Mouse (Mus musculus) CH12.LX (cell line): ENCODE data around the gene Fbp1. TPM values are rescaled to one million over a fixed set of nuclear protein-coding genes. Genes with fewer than 3 reads are reported as not detected.

Experiments
- DNase-seq: peaks from one replicate; pipeline ENCODE4 v3.0.0-alpha.2; 2013; ENCODE audit errors: extremely low read depth
- H3K27ac ChIP-seq: 2 replicates; pipeline ENCODE4 v1.5.1; 2012; ENCODE audit warnings: low read depth, mild to moderate bottlenecking, control low read depth, moderate library complexity; ENCODE audit not compliant: insufficient read depth
- H3K27me3 ChIP-seq: replicated peaks from 2 replicates; pipeline ENCODE3; 2012; ENCODE audit warnings: inconsistent platforms
- H3K36me3 ChIP-seq, 2 experiments: replicated peaks in 1 of 2; 2 replicates each; pipeline versions ENCODE3 to v1.6.1; 2012; ENCODE audit warnings: inconsistent platforms in 1 of 2, low read length in 1 of 2, mild to moderate bottlenecking in 1 of 2, mixed read lengths in 1 of 2, moderate library complexity in 1 of 2; ENCODE audit not compliant: control insufficient read depth in 1 of 2, insufficient read depth in 1 of 2
- H3K4me1 ChIP-seq, 2 experiments: 2 replicates each; pipeline ENCODE4 v1.6.1; 2012; ENCODE audit warnings: inconsistent platforms in 1 of 2, moderate library complexity in 1 of 2; ENCODE audit not compliant: insufficient read depth in 2 of 2, control insufficient read depth in 1 of 2
- H3K4me2 ChIP-seq: 2 replicates; pipeline ENCODE4 v1.6.1; 2012; ENCODE audit warnings: low read depth, mild to moderate bottlenecking, control low read depth; ENCODE audit not compliant: poor library complexity, insufficient read depth, severe bottlenecking
- H3K4me3 ChIP-seq, 3 experiments: fragments of 150-350 bp in 1 of 3; sonication (generic) in 1 of 3; replicated peaks in 1 of 3; 2 replicates each; pipeline versions ENCODE3 to v1.5.1; 2011 to 2012; ENCODE audit warnings: low read depth in 2 of 3, low read length in 2 of 3, mild to moderate bottlenecking in 2 of 3, moderate library complexity in 2 of 3, control low read depth in 1 of 3, improper control_type of control experiment in 1 of 3, inconsistent platforms in 1 of 3, mixed read lengths in 1 of 3; ENCODE audit not compliant: poor library complexity in 1 of 3
- H3K79me2 ChIP-seq: replicated peaks from 2 replicates; pipeline ENCODE4 v1.6.1; 2012; ENCODE audit warnings: mild to moderate bottlenecking, moderate library complexity; ENCODE audit not compliant: control insufficient read depth, poor library complexity, insufficient read depth, severe bottlenecking; ENCODE audit errors: extremely low read depth
- H3K9ac ChIP-seq: 2 replicates; pipeline ENCODE4 v1.6.1; 2012; ENCODE audit warnings: low read depth, mild to moderate bottlenecking, control low read depth, moderate library complexity; ENCODE audit not compliant: insufficient read depth
- H3K9me3 ChIP-seq: replicated peaks from 2 replicates; pipeline ENCODE3; 2012; ENCODE audit warnings: low read length, inconsistent platforms, mixed read lengths
- BHLHE40 ChIP-seq: IDR thresholded peaks from 2 replicates; pipeline ENCODE4 v1.6.1; 2011; ENCODE audit warnings: mild to moderate bottlenecking, low read depth, low read length, improper control_type of control experiment
- CHD2 ChIP-seq: IDR thresholded peaks from 2 replicates; pipeline ENCODE4 v1.6.1; 2011; ENCODE audit warnings: low read length, improper control_type of control experiment
- MAZ ChIP-seq: IDR thresholded peaks from 2 replicates; pipeline ENCODE4 v1.6.1; 2012; ENCODE audit warnings: low read depth, mild to moderate bottlenecking, inconsistent platforms, low read length, improper control_type of control experiment, moderate library complexity
- MYC ChIP-seq: IDR thresholded peaks from 2 replicates; pipeline ENCODE4 v1.6.1; 2011; ENCODE audit warnings: low read depth, mild to moderate bottlenecking, improper control_type of control experiment, low read length
- NELFE ChIP-seq: IDR thresholded peaks from 2 replicates; pipeline ENCODE4 v1.6.1; 2011; ENCODE audit warnings: low read depth, low read length, improper control_type of control experiment
- POLR2AphosphoS2 ChIP-seq: IDR thresholded peaks from 2 replicates; pipeline ENCODE4 v1.6.1; 2011; ENCODE audit warnings: low read depth, low read length, improper control_type of control experiment
- RAD21 ChIP-seq: IDR thresholded peaks from 2 replicates; pipeline ENCODE4 v1.6.1; 2011; ENCODE audit warnings: low read depth, mild to moderate bottlenecking, low read length, improper control_type of control experiment, moderate library complexity
- TBP ChIP-seq: conservative IDR thresholded peaks from 2 replicates; pipeline ENCODE4 v1.6.1; 2011; ENCODE audit warnings: low read depth, low read length, improper control_type of control experiment
- UBTF ChIP-seq: IDR thresholded peaks from 2 replicates; pipeline ENCODE4 v1.6.1; 2012; ENCODE audit warnings: low read depth, mild to moderate bottlenecking, inconsistent platforms, low read length, improper control_type of control experiment, moderate library complexity
- ZC3H11A ChIP-seq: IDR thresholded peaks from 2 replicates; pipeline ENCODE4 v1.6.1; 2012; ENCODE audit warnings: low read depth, mild to moderate bottlenecking, inconsistent platforms, low read length, improper control_type of control experiment
- ZNF384 ChIP-seq: IDR thresholded peaks from 2 replicates; pipeline ENCODE4 v1.6.1; 2012; ENCODE audit warnings: low read depth, low read length, improper control_type of control experiment, inconsistent platforms
- dilution Hi-C: fragments of 300-500 bp; cut with MboI; formaldehyde crosslinking; loops from 2 replicates; pipeline ENCODE4 v1.14.3; 2020; ENCODE audit warnings: low sequenced_read_pairs; ENCODE audit not compliant: extremely low pct_unique_long_range_greater_than_20kb, extremely low pct_ligation_motif_present
- in situ Hi-C: fragments of 300-500 bp; cut with MboI; formaldehyde crosslinking; loops from 3 replicates; pipeline ENCODE4 v1.14.3; 2019; ENCODE audit warnings: low sequenced_read_pairs, low pct_ligation_motif_present, low pct_unique_long_range_greater_than_20kb, mixed read lengths
- polyA plus RNA-seq: library from polyadenylated mRNA; unstranded; fragments of >175 nt; gene quantifications from 2 replicates; pipeline ENCODE4 v1.2.1, GENCODE M21; 2012; ENCODE audit warnings: low read depth; ENCODE audit not compliant: insufficient read length
- total RNA-seq, 2 experiments: library from RNA; depleted of rRNA; stranded (reverse); fragments of 300-350 nt in 1 of 2; fragments of >200 nt in 1 of 2; gene quantifications; 2 replicates each; pipeline ENCODE4 v1.2.3; 2012 to 2014

Gene Fbp1
- total and polyA plus RNA-seq, 3 experiments = not detected

DNA sequence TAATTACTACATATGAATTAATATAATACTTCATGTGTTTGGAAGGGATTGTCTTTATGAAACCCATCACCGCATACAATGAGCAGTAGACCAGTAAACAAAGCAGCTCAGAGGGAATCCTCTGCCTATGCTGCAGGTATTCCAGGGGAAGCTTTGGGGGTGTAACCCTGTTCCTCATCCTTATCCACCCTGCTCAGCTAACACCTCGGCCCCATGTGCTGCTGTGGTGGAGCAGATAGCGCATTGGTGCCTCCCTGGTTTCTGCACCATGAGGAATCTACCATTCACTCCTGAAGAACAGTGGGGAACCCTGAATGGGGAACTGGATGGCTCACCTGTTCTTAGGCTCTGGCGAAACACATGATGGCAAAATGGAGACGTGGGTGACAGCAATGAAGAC, 23.5 kb upstream of the Fbp1 start:
- H3K27me3 ChIP-seq = no peaks in the 10 kb centered on the region
- no peak for DNase-seq
- no peak overlapping the region for H3K4me3 ChIP-seq
- in situ Hi-C loops = no loop called here
- TF ChIP-seq ZNF384 = no peak
- no peak for TF ChIP-seq MYC
- TF ChIP-seq MAZ = no peak
- no peak overlapping the region for H3K9ac ChIP-seq
- peaks cover 2% of the 10 kb centered on the region for H3K9me3 ChIP-seq
- no peak overlapping the region for H3K4me2 ChIP-seq
- no peaks in the 10 kb centered on the region for H3K36me3 ChIP-seq
- no peaks in the 10 kb centered on the region for H3K79me2 ChIP-seq
- peaks cover 2 to 14% of the 10 kb centered on the region in 2 experiments; a peak in 2 of 4 replicates for H3K4me1 ChIP-seq
- no peak overlapping the region for H3K27ac ChIP-seq
- dilution Hi-C loops = no loop called here

DNA sequence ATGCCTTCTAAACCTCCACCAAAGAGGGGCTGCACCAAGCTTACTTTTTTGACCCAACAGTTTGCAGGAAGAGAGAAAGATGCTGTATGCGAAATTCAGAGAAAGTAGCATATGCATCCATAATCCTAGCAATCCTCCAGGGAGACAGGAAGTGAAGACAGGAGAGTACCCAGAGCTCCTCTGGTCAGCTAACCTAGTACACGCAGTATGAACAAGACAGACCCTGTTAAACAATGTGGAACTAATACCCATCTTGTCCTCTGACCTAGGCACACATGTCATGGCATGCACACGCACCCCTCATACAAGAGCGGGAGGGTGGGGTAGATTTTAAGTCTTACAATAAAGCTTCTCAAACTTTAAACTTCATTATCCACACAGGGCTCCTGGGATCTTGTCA, 22.1 kb upstream of the Fbp1 start:
- Histone ChIP-seq H3K79me2 (no peaks in the 10 kb centered on the region), H3K4me3 (no peak overlapping the region), H3K27ac (no peak overlapping the region), H3K9me3 (no peaks in the 10 kb centered on the region), H3K27me3 (no peaks in the 10 kb centered on the region), H3K4me2 (no peak overlapping the region), H3K9ac (no peak overlapping the region), H3K36me3 (no peaks in the 10 kb centered on the region), H3K4me1 (peaks cover 2 to 14% of the 10 kb centered on the region in 2 experiments; a peak in 2 of 4 replicates)
- in situ Hi-C loops = no loop called here
- no peak for TF ChIP-seq UBTF
- no peak for TF ChIP-seq NELFE
- no peak for TF ChIP-seq CHD2
- no peak for TF ChIP-seq TBP
- no peak for TF ChIP-seq BHLHE40
- no peak for DNase-seq
- dilution Hi-C loops = no loop called here

DNA sequence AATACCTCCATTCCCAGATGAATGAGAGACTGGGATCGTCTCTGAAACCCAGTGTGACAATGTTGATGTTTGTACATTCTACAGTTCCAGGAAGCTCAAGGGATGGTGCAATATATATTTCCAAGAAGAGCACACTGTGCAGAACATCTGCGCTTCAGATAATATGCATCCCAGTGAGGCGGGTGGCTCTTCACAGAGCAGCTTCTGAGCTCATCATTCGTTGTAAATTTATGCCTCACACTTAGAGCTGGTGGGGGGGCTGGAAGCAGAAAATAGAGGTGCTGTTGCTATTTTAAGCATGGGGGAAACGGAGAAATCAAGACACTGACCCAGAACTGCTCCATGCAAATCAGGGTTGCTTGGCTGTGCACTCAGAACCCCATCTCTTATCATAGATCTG, 21.7 kb upstream of the Fbp1 start:
- dilution Hi-C loops (no loop called here), in situ Hi-C loops (no loop called here)
- Histone ChIP-seq H3K9ac (no peak overlapping the region), H3K9me3 (no peaks in the 10 kb centered on the region), H3K4me2 (no peak overlapping the region), H3K79me2 (no peaks in the 10 kb centered on the region), H3K36me3 (no peaks in the 10 kb centered on the region), H3K4me3 (no peak overlapping the region)
- no peak for DNase-seq
- TF ChIP-seq POLR2AphosphoS2 (no peak), MAZ (no peak), RAD21 (no peak), ZC3H11A (no peak)
- TF ChIP-seq, all 38 proteins: peak for 0
- Histone ChIP-seq H3K4me1 (peaks cover 2 to 14% of the 10 kb centered on the region in 2 experiments; a peak in 2 of 4 replicates), H3K27me3 (no peaks in the 10 kb centered on the region), H3K27ac (no peak overlapping the region)
